Mouse (Mus musculus) cerebellum, adult 9-10 months (tissue): ENCODE results near the gene Bst2.

Experiments
- DNase-seq: peaks from one replicate; pipeline ENCODE4 v3.0.0; 2022

Gene Bst2

GRCm38 (mm10) chr8:71516786-71517185 lies 20.5 kb downstream of the Bst2 start:
- no peak for DNase-seq

GRCm38 (mm10) chr8:71515043-71515442 lies 22.2 kb downstream of the Bst2 start:
- DNase-seq = no peak

- DNase-seq = no peak
These were observed 24.1 kb downstream of the Bst2 start for GRCm38 (mm10) chr8:71513018-71513754.

GRCm38 (mm10) chr8:71511644-71512043 lies 25.6 kb downstream of the Bst2 start, which contains the start of gene Plvap:
Gene Plvap, minus strand, starts transcription at chr8:71511752.
- no peak for DNase-seq

GRCm38 (mm10) chr8:71509316-71509715 lies 27.9 kb downstream of the Bst2 start:
- DNase-seq = no peak

- DNase-seq = peak; percentile 85
These were observed 29.6 kb downstream of the Bst2 start for GRCm38 (mm10) chr8:71507589-71508104.

- peak; percentile 75 for DNase-seq
These were observed 31.3 kb downstream of the Bst2 start for GRCm38 (mm10) chr8:71505979-71506378.

- DNase-seq = no peak
These were observed 31.9 kb downstream of the Bst2 start for GRCm38 (mm10) chr8:71505326-71505725.

GRCm38 (mm10) chr8:71504349-71504748 lies 32.9 kb downstream of the Bst2 start:
- DNase-seq = no peak

GRCm38 (mm10) chr8:71498816-71499690 lies 38.2 kb downstream of the Bst2 start:
- no peak for DNase-seq

- DNase-seq = no peak
These were observed 39.3 kb downstream of the Bst2 start for GRCm38 (mm10) chr8:71497881-71498501.

- DNase-seq = peak; percentile 77
These were observed 40.1 kb downstream of the Bst2 start for GRCm38 (mm10) chr8:71497077-71497645.

GRCm38 (mm10) chr8:71496481-71496880 lies 40.8 kb downstream of the Bst2 start:
- peak; percentile 78 for DNase-seq

GRCm38 (mm10) chr8:71495811-71496210 lies 41.4 kb downstream of the Bst2 start:
- no peak for DNase-seq

- peak; percentile 91 for DNase-seq
These were observed 42.2 kb downstream of the Bst2 start for GRCm38 (mm10) chr8:71495039-71495438.

- peak; percentile 96 for DNase-seq
These were observed 48.8 kb downstream of the Bst2 start for GRCm38 (mm10) chr8:71488454-71488853.

GRCm38 (mm10) chr8:71487691-71488445 lies 49.4 kb downstream of the Bst2 start, which contains the start of gene Gtpbp3:
Gene Gtpbp3, plus strand, starts transcription at chr8:71488103.
- peak; percentile 72 for DNase-seq

GRCm38 (mm10) chr8:71486136-71486529 lies 51.1 kb downstream of the Bst2 start:
- peak; percentile 57 for DNase-seq

- peak; percentile 86 for DNase-seq
These were observed 51.8 kb downstream of the Bst2 start, which contains the start of gene Ano8 for GRCm38 (mm10) chr8:71485142-71486135. Gene Ano8, minus strand, starts transcription at chr8:71485963.

- no peak for DNase-seq
These were observed 52.5 kb downstream of the Bst2 start for GRCm38 (mm10) chr8:71484736-71485135.
